Mouse (Mus musculus): ENCODE data around the gene Cmah.

Gene Cmah

DNA sequence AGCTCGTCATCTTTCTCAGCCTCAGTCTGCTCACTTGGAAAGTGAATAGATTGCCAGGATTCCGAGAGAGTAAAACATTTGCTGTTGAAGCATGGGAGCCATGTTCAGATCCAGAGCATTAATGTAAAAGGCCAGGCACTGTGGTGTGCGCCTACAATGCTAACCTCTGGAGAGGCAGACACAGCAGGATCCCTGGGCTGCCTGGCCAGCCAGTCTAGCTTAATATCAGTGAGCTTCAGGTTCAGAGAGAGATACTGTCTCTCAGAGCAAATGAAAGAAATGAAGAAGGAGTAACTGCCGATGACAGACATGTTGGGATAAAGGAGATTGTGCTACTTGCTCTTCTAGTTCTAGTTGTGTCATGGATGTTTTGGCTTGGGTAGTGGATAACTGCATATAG lies 91.6 kb downstream of the Cmah start:
- DNase-seq = no peak

- DNase-seq = no peak
Measured at GRCm38 (mm10) chr13:24419560-24420250, 92.5 kb downstream of the Cmah start.

DNA sequence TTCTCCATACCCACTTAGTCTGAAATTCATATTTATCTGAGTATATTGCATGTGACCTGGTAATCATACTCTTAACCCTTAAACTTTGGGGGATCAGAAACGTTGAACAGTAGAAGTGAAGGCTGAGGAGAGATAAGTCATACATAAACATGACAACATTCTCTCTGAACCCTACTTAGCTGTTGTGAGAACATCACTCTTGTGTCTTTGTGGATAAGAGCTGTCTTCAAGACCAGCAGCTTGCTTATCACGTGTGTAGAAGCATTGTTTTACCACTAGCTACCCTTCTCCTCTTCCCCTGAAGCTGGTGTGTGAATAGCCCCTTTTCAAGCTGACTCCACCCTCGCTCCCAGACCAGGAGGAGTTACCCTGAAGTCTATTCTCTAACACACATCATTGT lies 94.8 kb downstream of the Cmah start:
- DNase-seq = no peak

- no peak for DNase-seq
Measured at GRCm38 (mm10) chr13:24430215-24430614, 103.0 kb downstream of the Cmah start.

- DNase-seq = no peak
Measured at GRCm38 (mm10) chr13:24431593-24431992, 104.4 kb downstream of the Cmah start.

DNA sequence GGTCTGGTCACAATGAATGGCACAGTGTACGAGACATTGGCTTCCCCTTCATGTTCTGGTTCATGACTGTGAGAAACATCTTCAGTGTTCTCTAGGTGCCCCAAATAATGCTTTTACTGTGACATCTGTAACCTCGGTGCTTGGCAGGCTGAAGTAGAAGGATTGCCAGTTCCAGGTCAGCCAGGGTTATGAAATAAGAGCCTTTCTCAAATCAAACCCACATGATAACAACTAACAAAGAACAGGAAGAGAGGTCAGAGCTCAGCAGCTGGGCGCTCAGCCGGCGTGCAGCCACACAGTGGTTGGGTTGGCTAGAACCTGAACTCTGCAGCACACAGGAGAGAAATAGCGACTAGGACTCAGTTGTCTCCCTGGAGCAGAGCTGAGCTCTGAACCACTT lies 115.1 kb downstream of the Cmah start:
- no peak for DNase-seq

GRCm38 (mm10) chr13:24443763-24444347 lies 116.7 kb downstream of the Cmah start:
- DNase-seq = no peak

DNA sequence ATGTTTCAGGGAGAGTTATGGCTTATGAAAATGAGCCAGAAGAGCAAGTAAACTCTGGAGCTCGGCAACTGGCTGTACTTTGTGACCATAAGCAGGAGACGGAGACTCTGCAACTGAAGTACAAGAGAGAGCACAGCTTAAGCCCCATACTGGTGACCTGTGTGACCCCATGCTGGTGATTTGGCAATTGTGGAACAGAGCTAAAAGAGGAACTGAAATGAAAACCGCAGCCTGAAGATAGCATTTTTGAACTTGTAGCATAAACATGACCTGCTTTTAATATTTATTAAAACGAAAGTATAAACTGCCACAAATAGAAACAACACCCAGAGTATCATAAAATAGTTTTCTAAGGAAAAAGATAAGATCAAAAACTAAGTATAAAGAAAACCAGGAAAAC lies 117.5 kb downstream of the Cmah start:
- DNase-seq = no peak

GRCm38 (mm10) chr13:24445166-24445565 lies 118.0 kb downstream of the Cmah start:
- no peak for DNase-seq

DNA sequence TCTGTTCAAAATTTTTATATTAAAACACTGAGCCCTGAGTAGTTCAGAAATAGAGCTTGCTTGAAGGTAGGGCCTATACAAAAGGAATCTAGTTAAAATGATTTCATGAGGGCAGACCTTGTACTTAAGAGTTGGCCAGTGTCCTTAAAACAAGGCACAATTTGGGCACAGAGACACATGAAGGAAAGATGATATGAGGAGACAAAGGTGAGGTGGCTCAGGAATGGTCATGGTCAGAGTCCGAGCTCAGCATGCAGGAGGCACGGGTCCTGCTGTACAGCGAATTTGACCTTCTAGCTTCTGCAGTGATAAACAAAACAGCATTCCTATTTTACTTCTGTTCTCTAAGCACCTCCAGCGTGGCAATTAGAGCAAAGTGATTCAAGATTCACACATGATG lies 118.9 kb downstream of the Cmah start:
- no peak for DNase-seq

DNA sequence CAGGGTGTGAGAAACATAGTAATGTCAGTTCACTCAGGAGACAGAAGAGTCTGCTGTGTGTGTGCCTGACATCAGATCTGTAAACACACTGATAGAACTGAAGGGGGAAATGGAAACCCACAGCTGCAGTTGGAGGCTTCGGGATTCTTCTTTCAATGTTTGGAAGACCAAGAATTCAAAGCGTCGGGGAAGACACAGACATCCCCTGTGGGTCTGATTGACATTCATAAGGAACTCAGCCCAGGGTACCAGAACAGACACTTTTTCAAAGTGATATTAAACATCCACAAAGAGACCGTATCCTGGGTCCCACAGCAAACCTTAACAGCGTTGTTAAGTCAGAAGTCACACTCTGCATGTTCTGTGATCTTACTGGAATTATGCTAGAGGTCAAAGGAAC lies 119.8 kb downstream of the Cmah start:
- DNase-seq = no peak

GRCm38 (mm10) chr13:24448578-24448977 lies 121.4 kb downstream of the Cmah start:
- DNase-seq = no peak

DNA sequence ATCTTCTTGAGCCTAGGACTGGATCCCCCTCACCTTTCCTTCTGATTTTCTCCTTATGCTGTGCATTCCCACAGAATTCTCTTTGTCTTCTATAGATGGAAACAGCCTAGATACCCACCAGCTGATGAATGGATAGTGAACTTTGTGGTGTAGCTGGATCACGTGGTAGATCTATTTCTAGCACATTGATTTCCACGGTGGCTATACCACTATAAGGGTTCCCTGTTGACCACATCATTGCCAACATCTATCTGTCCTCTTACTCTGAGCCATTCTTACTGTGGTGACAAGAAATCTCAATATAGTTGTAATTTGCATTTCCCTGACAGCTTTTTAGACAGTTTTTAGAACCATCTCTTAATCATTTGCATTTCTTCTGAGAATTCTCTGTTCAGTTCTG lies 124.3 kb downstream of the Cmah start:
- DNase-seq = no peak

DNA sequence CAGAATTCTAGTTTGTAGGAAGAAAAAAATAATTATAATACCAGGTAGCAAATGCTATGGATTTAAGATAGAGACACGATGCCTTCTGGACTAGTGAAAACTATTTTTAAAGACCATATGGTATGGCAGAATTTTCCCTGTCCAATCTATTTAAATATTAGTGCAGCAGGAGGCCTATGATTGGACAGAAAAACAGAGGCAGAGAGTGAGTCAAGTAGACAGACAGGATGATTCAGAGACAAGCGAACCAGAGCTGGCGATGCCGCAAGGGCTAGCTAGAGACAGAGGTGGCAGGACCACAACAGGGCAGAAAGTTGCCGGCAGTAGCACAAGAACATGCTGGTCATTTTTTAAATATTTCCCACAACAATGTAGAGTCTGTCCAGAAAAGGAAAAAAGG lies 126.5 kb downstream of the Cmah start:
- no peak for DNase-seq

GRCm38 (mm10) chr13:24456385-24456784 lies 129.2 kb downstream of the Cmah start:
- DNase-seq = no peak

- DNase-seq = no peak
Measured at GRCm38 (mm10) chr13:24460517-24460916, 133.3 kb downstream of the Cmah start.

GRCm38 (mm10) chr13:24463767-24464166 lies 136.6 kb downstream of the Cmah start:
- no peak for DNase-seq

GRCm38 (mm10) chr13:24466027-24466426 lies 138.8 kb downstream of the Cmah start:
- DNase-seq = no peak

DNA sequence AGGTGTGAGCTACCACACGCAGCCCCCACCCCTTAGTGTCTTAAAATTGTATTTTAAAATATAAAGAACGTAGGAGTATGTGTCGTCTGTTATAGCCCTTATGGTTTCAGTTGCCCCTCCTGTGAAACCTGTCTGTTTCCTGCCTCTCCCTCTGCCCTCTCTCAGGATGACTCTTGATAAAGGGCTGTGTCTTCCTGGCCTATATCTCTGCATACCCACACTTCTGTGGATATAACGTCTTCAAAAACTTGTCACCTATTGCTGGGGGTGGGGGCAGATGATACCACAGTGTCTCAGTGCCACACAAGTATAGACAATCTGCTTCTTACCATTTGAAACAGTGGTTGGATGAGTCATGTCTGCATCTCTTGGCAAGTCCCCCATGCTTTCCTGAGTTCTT lies 140.6 kb downstream of the Cmah start:
- DNase-seq = no peak

- no peak for DNase-seq
Measured at GRCm38 (mm10) chr13:24477564-24477963, 150.4 kb downstream of the Cmah start.

DNA sequence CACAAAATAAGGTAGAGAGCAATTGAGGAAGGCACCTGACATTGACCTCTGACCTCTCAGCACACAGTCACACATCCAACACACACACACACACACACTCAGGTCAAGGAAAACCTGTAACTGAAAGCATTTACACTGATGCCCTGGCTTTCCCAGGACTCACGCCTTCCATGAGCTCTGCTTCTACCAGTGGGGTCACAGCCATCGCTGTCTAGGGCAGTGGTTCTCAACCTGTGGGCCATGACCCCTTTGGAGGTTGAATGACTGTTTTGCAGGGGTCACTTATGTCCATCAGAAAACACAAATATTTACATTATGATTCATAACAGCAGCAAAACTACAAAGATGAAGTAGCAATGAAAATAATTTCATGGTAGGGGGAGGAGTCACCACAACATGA lies 152.3 kb downstream of the Cmah start:
- no peak for DNase-seq

DNA sequence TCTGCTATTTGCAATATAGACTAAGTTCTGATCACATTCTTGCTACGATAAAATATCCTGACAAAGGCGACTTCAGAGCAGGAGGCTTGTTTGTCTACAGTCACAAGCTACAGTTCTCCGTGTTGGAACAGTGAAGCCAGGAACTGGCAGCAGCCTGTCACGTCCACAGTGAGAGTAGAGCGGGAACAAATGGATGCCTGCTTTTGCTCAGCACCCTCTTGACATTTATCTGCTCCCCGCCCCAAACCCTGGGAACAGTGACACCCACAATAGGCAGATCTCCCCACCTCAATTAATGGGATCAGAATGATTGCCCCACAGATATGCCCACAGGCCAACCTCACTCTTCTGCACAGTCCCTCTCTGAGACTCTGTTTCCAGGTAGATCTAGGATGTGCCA lies 153.6 kb downstream of the Cmah start:
- DNase-seq = no peak

DNA sequence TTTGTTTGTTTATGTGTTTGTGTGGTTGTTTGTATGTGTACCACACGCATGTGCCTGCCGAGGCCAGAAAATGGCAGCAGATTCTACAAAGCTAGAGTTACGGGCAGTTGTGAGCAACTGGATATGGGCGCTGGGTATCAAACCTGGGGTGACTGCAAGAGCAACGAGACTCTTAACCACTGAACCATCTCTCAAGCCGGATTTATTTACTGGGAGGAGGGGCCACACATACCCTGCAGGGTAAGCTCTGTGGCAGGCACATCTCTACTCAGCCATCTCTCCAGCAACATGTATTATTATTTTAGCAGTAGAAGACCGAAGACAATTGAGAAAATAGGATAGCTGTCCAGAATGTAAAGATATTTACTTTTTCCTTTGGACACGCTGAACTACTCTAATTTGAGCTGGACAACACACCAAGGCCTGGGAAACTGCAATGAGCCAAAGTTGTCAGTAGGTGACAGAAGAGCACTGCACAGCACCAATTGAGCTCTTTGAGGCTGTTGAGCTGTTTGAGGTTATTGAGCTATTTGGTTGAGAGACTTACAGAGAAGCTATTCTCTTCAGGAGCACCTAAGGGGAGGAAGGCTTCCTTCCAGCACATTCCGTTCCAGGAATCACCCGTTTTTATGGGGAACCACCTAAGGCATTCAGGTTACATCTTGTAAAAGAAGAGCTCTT lies 154.6 kb downstream of the Cmah start:
- peak; percentile 12 for DNase-seq

DNA sequence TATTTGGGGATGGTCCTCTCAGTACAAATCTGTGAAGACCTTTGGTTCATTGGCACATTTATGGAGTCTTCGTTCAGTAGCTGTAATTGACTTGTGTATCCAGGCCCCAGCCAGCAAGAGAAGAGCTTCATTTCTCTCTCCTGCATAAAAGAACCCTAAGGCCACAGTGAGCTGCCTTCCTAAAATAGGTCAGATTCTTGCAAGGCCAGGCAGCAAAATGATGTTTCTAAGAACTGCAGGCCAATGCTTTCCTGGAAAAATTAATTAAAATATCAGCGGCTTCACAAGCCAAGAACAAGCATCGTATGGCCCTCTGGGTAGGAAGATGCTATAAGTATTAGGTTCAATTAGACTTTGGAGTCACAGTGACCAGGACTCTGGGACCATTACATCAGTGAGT lies 156.5 kb downstream of the Cmah start:
- no peak for DNase-seq

- DNase-seq = no peak
Measured at GRCm38 (mm10) chr13:24484811-24485210, 157.6 kb downstream of the Cmah start.

Data from cerebellum, adult 8-10 months (tissue).